Mouse (Mus musculus): Measurements from ENCODE around the gene Wbp1.

- TF ChIP-seq CTCF (IDR thresholded peaks at IDR 0.05; ENCODE audit: low read depth): no peak
- no peak for TF ChIP-seq EP300 (IDR thresholded peaks at IDR 0.05; ENCODE audit: low read depth)
Measured at GRCm38 (mm10) chr6:83136291-83136880, 15.0 kb upstream of the Wbp1 start.
